ENCODE assay signal across 13 mouse cellular contexts in genomic region chr19:4919652-4920051, GRCm38 (mm10). TPM values are rescaled to one million over a fixed set of nuclear protein-coding genes. Genes with fewer than 3 reads are reported as not detected.
"Had no signal": no experiment of that assay in that cellular context is flagged by ENCODE, and none has a peak within 500 bp of the region (broad histone marks: within the 10 kb centered on the region; RNA-seq: fewer than 3 reads in every experiment).

No protein-coding gene starts in this region.

- DNase-seq: cerebellum, postnatal 25 days; cerebellum, postnatal 36 days; embryo, embryonic 11 days; forebrain, postnatal 0 days; gastrocnemius, adult 2 months; gastrocnemius, postnatal 10 days; gastrocnemius, postnatal 14 days; gastrocnemius, postnatal 25 days; gastrocnemius, postnatal 36 days; heart, adult 11 months; heart, adult 18-20 months; heart, adult 2 months had no signal

RNA-seq across cellular contexts. Expression of gene Peli3, which starts 23.3 kb away (rescaled TPM):
- polyA plus RNA-seq: erythroblast, embryonic 14.5 days had no signal
